Mouse (Mus musculus) lung, postnatal 10 days (tissue): ENCODE measurements at regions not wholly inside any gene's neighbourhood (a gene's known extent, or its start where the extent isn't known, plus 50 kb on each side); places are given as distances from the start of the nearest gene placed in this dataset.

Source experiments
- DNase-seq: peaks from one replicate; pipeline ENCODE4 v3.0.0; 2021

DNA sequence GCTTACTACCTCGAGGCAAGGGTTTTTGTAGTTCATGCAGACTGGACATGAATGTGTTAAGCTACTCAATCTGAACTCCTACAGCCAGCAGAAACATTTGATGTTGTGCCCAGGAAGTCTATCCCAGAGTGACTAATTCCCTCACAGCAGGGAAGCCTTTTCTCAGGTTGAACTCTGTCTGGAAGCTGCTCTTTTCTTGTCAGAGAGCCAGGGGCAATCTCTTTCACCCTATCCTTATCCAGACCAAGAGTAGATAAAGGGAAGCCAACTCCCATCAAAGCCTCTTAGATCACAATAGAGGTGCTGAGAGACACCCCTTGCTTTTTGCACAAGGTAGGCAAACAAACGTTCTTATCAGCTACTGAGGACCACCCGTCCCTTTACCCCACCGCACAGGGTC, 122.8 kb upstream of the Fggy start:
- DNase-seq, result peak; percentile 13

DNA sequence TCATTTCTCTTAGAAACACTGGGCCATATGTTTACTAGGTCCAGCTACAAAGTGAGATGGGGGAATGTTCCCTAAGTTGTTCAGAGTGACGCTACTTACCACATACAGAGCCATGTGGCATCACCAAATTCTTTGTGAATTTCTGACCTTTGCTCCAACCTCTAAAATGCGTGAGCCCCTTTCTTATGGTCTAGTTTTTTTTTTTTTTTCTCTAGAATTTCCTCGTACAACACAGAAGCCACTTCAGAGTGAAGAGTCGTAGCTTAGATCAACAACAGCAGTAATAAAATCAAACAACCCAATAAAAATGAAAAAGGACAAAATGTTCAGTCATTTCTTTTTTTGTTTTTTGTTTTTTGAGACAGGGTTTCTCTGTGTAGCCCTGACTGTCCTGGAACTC, 122.2 kb upstream of the Fggy start:
- DNase-seq, result no peak

DNA sequence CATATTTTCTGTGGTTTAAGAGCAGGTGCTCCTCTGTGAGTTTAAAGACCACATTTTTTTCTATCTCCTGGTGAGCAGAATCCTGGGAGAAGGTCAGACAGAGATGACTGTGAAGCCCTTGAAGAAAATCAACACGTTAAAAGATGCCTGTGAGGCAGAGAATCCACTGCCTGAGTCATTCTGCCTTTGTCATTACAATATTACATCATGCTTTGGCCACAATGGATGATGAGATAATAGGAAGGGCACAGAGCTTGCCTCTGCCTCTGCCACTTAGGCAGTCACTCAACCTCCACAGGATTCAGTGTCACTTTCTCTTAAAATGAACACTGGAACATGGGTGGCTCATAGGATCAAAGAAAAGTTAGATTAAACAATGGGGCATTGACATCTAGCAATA, 117.5 kb upstream of the Fggy start:
- DNase-seq, result no peak

DNA sequence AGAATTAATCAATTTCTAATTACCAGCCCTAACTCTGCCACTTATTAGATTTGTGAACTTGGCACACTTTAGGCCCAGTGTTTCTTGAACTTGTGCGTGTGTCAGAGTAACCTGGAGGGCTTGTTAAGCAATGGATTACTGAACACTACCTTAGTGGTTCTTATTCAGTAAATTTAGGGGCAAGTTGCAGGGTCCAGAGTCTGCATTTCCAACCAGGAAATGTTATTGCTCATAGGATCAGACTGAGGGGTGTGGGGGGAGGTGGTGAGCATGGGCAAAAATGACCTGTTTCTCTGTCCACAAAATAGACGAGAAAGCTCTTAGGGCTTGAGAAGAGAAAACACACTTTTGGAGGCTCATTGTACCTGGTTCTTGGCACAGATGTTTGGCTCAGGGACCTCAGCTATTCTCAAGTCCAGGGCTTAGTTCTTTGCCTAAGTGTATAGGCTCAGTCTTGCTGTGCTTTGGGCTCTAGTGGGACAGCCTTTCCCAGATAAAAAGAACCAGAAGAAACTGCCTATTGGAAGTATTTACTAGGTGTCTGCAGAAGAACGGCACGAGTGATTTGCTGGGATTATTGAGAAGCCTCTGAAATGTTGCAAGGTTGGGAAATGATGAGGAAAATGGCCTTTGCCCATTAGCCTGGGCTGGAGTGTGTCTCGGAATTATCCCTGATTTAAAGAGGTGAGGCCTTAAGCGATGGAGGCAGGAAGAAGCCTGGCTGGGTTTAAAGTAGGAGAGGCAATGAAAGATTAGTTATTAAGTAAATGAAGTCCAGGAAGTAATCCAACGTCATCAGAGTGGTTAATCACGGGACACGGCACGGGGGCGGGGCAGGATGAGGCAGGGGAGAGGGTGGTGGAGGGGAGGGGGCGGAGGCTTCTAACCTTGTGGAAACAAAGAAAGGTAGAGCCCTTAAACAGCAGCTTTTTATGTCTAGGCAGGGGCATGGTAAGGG, 113.2 kb upstream of the Fggy start:
- DNase-seq, result peak; percentile 42

DNA sequence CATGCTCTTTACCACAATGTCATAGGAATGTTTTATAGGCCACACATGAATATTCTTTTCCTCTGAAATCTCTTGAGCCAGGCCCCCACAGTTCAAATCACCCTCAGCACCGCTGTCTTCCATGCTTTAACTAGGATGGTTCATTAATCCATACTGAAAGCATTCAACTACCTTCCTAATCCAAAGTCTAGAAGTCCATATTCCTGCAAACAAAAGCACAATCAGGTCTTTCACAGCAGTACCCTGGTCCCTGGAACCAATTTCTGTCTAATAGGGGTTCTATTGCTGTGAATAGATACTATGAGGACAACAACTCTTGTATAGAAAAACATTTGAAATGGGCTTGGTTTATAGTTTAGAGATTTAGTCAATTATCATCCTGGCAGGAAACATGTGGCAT, 107.0 kb upstream of the Fggy start:
- no peak for DNase-seq

DNA sequence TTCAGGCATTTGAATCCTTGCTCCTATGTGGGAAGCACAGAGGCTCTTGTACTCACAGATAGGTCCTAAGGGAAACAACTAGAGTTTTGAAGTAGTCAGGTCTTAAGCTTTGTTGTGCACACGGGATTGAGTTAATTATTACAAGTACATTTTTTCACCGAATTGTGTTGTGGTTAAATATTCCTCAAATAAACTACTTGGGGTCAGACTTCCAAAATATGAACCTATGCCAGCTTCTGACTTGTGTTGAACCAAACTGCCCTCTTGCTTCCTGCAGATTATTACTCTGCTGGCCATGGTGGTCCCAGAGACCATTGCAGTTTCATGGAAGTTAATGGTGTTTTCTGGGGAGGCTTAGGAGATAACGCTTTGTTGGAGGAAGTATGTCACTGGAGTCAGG, 105.5 kb upstream of the Fggy start:
- DNase-seq, result no peak

DNA sequence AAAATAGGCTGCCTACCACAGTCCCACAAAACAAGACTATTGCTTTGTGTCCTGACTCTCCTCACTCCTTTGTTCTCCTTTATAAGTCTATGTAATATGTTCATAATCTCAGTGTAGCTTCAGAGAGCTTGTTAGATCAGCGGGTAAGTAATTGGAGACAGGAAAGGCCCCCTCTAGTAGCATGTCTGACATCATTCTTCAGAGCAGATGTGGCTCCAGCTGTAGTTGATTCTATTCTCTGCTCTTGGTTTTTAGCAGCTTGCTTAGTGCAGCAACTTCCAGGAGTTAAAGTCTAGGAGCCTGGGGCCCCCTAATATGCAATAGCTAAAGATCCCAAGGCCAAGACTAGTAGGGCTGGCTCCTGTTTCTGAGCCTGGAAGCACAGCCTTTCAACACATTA, 101.0 kb upstream of the Fggy start:
- no peak for DNase-seq

DNA sequence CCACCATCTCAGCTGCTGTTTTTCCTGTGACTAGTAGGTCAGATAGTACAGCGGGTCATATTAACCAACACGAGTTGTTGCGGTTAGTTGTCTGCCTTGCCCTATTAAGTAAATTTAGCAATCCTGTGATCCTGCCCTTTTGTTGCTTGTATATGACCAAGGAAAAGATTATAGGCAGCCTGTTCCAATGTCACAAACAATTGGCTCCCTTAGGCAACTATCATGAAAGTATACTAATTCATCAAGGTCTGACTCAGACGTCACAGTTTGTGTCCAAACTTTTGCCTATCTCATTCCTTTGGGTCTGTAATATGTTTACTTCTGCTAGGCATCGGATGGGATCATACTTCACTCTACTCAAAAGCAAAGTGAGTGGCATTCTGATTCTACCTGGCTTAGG, 100.4 kb upstream of the Fggy start:
- DNase-seq, result no peak

DNA sequence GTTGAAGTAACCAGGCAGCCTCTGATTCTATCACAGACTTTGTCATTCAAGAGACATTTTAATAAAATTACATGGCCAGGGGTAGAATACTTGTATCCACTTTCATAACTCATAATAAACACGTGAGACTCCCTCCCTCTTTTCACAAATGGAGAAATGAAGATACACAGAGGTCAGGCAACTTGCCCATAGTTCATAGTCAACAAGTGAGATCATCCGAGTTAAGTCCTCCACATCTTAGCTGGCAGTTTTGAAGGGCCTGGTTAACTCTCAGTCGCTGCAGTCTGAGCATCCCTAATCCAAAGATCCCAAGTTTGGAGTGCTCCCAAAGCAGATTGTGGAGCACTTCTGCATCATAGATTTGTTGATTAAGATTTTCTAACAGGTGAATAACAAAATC, 94.8 kb upstream of the Fggy start:
- peak; percentile 15 for DNase-seq

DNA sequence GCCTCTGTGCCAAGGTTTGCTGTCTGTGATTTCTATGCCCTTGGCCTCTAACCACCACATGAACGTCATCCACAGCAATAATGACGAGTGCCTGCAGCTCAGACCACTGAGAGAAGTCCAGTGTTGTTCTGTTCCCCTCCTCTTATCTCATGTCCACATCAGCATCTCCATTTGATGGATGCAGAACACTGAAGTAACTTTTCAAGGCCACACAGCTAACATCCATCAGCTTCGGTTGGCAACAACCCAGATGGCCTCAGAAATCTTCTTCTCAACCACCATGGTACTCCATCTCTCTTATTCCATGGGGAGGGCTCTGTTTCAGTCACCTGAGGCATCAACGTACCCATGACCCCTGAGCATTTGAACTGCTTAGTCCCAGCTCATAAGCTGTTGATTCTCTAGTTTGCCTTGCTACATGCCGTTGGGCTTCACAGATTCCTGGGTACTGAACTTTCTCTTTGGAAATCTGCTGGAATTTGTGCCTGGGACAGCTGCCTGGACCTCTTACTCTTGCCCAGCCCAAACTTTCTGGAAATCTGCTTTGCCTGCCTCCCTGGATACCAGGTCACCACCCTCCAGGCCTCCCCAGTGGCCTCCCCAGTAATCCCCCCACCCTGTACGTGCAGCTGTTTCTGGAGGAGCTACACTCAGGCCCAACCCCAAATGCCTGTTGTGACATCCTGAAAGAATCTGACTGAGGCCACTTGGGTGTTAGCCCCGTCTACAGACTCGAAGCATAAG, 94.1 kb upstream of the Fggy start:
- peak; percentile 13 for DNase-seq

DNA sequence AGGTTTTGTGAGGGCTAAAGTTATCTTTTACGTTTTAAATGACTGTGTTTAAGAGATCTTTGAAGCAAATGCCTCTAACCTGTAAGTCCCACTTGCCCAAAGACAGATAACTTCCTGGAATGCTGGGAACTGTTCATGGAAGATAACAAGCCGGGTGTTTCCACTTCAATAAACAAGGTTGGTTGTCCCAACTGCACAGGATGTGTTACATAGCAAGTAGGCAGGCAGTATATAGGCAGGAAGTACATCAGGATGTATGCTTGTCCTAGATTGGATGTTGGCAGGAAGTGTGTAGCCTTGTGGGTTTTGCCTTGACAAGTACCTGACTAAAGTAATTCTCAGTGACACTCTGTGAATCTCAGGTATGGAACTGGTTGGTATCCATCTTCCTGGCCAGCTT, 90.7 kb upstream of the Fggy start:
- DNase-seq, result peak; percentile 48

DNA sequence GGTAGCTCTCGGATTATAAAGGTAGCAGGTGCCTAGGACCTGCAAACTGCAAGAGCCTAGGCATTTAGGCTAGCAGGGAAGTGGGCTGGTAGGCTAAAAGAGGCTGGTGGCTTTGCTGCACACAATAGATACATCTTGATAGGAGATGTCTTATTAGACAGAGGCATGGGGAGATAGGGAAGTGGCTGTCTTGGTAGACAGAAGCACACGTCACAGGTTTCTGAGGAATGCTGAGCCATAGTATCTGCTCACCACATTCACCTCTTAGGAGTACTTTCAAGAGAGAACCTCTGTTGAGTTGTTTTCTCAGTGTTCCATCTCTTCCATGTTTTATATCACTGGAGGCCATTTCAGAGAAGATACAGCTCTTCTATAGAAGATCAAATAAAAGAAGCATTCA, 89.8 kb upstream of the Fggy start:
- no peak for DNase-seq

DNA sequence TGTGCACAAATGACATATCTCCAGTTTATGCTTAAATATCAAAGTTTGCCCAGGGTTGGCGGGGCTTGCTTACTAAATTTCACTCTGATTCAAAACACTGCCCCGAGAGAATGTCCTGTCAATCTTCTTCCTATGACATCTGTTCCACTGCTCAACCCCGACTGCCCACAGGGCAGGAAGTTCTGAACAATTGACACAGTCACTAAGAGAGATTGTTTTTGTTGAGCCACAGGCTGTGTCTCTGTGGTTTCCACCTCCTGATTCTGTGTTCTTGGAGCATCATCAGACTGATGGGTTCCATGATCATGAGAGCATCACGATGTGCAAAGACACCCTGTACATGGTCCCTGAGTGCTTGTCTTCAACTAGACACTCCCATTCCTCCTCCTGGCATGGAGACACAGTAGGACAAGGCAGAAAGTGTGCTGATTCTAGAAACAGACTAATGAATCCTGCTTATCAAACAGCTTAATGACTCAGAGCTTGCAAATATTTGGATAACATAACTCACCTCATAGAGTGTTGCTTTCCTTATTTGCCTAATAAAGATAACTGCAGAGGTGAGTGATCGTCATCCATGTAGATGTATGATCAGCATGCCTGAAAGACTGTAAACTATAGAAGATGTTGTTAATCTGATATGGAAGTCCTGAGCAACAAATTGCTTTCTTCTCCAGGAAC, 82.4 kb upstream of the Fggy start:
- DNase-seq, result peak; percentile 36

DNA sequence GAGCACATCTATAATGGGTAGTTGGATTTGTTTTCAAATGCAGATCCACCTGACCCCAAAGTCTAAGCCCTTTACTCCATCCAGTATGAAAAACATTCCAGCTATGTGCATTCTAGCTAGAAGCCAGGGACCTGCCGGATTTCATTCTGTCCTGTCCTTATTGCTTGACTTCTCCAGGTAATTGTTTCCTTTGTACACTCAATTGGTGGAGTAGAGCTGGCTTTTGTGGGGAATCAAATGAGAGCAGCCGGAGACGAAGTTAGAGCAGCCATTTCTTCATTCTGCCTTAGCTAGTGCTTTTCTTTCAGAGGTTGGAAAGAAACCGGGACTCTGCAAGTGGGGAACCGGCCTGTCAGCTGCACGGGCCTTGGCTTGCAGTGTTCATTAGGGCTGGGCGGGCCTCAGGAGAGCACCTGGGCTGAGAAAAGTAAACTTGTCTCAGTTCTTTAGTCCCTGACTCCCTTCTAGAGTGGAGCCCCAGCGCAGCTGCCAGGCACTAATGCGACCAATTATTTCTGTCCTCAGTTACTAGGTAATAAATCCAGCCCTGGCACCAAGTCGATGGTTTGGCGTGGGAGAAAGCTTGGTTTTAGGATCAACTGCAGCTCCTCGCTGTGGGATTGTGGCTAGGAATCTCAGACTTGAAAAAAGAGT, 81.1 kb upstream of the Fggy start:
- no peak for DNase-seq

DNA sequence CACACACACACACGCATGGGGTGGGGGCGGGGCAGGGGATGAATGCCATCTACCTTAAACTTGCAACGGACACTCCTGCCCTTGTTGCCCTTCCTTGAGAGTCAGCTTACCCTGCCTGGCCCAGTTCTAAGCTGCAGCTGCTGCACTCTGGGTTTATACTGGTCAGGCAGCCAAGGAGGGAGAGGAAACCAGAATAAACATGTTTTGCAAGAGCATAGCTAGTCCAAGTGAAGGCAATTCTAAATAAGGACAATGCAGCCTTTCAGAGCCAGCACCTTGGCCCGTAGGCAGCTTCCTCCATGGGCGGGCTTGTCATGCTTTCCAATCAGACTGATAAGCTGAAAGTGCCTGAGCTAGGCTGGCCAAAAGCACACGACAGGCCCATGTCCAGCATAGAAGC, 73.7 kb upstream of the Fggy start:
- peak; percentile 83 for DNase-seq

DNA sequence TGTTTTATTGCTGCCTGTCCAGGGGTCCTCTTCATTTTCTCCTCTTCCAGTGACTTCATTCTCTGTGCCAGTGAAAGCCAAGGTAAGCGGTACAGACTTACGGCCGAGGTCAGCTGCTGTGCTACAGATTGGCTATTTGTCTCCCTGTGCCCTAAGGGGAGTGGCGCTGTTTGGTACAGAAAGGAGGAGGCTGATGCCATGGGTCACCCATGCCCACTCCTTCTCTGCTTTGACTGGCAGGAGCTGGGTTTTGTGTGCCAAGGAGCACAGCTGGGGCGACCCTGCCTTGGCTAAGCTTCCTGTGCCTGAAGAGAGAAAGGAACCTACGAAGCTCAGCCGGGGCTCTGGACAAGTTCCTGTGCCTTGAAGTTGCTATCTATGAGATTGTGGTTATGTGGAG, 70.0 kb upstream of the Fggy start:
- DNase-seq, result no peak

DNA sequence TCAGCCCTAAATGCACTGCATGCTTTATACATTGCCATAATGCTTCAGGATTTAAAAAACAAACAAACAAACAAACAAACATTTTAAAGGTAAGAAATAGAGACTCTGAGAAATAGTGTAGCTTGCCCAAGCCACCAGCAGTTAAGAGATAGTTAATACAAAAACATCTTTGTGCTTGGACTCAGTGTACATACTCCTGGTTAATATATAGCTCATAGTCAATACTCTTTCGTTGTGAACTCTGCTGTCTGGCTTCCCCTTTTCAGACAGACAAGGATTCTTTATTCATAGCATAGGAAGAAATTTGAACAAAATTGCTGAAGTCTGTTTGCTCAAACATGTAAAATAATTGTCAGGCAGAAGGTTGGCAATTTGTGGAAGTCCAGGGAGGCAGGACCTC, 69.3 kb upstream of the Fggy start:
- no peak for DNase-seq

DNA sequence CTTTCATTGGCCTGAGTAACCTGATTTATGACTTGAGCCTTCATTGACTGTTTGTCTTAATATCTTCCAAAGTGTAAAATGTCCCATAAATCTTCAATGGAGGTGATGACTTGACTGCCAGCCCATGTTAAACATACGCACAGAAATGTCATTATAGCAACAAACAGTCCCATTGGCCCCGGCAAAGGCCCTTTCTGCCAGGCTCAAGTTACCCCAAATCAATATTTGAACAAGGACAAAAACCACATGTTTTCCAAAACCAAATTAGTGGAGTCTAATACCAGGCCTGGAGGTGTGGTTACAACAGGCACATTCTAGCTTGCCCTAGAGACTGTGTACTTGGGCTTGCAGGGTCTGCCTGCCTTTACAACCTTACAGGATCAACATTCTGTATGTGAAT, 68.2 kb upstream of the Fggy start:
- no peak for DNase-seq

DNA sequence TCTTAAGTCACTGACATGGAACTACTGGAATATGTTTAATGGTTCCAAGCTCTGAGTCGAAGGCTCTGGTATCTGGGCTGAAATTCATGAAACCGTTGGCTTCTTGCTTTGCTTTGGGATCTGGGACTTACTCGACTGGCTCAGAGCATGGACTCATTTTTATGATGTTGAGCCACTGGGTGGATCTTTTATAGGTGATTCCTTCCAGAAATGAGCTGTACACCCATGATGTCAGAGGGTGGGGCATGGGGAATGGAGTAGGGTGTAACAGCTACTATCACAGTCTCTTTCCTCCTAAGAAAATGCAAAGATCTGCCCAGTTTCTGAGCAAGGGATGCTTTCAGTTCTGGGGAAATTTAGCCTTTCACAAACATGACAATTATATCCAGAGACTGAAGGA, 57.0 kb upstream of the Fggy start:
- DNase-seq, result no peak

DNA sequence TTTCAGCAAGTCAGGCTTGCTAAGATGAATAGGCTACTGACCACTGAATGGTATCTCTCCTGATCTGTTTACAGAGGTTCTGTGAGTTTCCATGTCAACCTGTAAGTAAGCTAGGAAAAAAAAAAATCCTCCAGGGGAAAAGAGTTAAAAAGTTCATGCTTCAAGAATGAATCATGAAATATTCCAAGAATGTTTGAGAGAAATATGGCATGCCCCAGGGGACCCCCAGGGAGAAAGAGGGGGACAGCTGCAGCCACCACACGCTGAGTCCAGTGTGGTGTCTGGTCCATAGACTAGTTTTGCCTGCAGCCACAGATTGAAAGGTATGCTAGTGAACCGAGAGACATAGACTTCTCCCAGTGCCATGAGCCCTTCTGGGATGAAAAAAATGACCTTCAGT, 56.1 kb upstream of the Fggy start:
- no peak for DNase-seq

DNA sequence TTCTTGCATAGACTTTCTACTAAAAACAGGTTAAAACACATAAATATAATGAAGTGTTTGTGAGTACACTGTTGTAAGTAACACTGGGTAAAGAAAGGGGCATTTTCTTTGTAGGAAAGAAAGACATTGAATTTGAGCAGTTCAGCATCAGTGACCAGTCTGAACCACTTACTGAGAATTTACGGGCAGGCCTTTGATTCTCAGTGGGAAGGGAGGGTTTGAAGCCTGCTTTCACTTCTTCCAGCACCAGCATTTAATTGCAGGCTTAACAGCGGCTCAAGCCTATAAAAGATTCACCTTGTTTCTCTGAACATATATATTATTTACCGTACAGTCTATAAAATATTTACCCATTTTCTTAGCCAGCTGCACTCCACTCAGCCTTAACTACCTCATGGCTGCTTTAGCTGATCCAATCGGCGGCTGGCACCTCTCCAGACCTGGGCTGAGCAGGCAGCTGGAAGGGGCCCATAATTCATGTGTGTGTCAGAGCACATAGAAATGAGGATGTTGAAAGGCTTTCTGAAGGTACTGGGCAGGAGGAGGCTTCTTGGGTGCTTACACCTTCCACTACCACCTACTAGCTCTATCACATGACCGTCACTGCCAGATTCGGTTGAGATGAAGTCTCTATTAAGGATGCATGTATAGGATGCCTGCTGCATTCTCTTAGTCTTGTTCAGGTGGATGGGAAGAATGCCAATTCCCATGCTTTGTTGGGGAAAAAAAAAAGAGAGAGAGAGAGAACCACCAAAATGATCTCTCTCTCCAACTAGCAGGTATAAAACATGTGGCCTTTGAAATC, 50.0 kb upstream of the Fggy start:
- no peak for DNase-seq
